15 mouse cellular contexts compared by ENCODE assay signal in the genomic region with DNA sequence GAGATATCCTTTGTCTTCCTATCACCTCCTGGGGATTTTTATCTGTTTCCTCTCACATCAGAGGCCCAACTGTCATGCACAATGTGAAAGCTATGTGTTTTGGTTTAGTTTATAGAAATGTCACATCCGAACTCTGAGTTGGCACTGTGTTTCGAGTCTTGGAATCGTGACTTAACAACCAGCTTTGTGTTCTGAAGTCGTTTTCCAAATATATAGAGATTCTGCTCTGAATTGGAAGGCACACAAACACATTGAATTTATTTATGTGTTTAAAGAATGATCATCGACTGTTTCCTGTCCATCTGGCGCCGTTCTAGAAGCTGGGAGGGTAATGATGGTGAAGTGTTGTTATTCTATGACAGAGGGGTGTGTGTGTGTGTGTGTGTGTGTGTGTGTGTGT.
DNase-seq lines count a peak whose midpoint lies in the region; ATAC-seq and TF ChIP-seq lines count a peak whose summit lies in the region.
"Had no signal": no experiment of that assay in that cellular context is flagged by ENCODE, and none has a peak within 500 bp of the region (broad histone marks: within the 10 kb centered on the region; RNA-seq: fewer than 3 reads in every experiment).

No protein-coding gene starts in this region.

- DNase-seq in kidney, adult 9 months: no peak
- DNase-seq in lung, postnatal 0 days (ENCODE audit: low spot score): peak; percentile 54
- DNase-seq in lung, postnatal 36 days: no peak
- DNase-seq in layer of hippocampus, postnatal 10 days (ENCODE audit: low spot score in 2 of 2): peak; percentile 24 to 41
- DNase-seq in stomach, postnatal 0 days (ENCODE audit: low spot score): no peak
- DNase-seq: cerebellum, adult 9-11 months; gastrocnemius, postnatal 14 days; kidney, adult 11 months had no signal

- no peak for TF ChIP-seq CTCF in lung, postnatal 0 days (IDR thresholded peaks at IDR 0.05)
- TF ChIP-seq CTCF in stomach, postnatal 0 days (IDR thresholded peaks at IDR 0.05; ENCODE audit: low read depth): no peak

- no peaks in the 10 kb centered on the region for H3K9me3 ChIP-seq in kidney, embryonic 16.5 days (ENCODE audit: low read length)
- H3K9me3 ChIP-seq in lung, postnatal 0 days (ENCODE audit: low read length): no peaks in the 10 kb centered on the region
- no peaks in the 10 kb centered on the region for H3K9me3 ChIP-seq in stomach, postnatal 0 days (ENCODE audit: control insufficient read depth, low read length)
- H3K9me3 ChIP-seq: embryonic facial prominence, embryonic 12.5 days; heart, embryonic 15.5 days; limb, embryonic 13.5 days; megakaryocyte, embryonic 14.5 days had no signal

- H3K4me3 ChIP-seq in kidney, embryonic 16.5 days (ENCODE audit: low read length): no peak overlapping the region
- H3K4me3 ChIP-seq in lung, postnatal 0 days (ENCODE audit: low read depth, low read length): no peak overlapping the region
- H3K4me3 ChIP-seq in stomach, postnatal 0 days (ENCODE audit: low read depth, low read length): no peak overlapping the region
- H3K4me3 ChIP-seq: embryonic facial prominence, embryonic 12.5 days; heart, embryonic 15.5 days; limb, embryonic 13.5 days; megakaryocyte, embryonic 14.5 days; myocyte had no signal

- no peak overlapping the region for H3K4me2 ChIP-seq in kidney, embryonic 16.5 days (replicated peaks; ENCODE audit: low read depth, low read length)
- H3K4me2 ChIP-seq in lung, postnatal 0 days (replicated peaks; ENCODE audit: low read depth, low read length): no peak overlapping the region
- no peak overlapping the region for H3K4me2 ChIP-seq in stomach, postnatal 0 days (replicated peaks; ENCODE audit: low read depth)
- H3K4me2 ChIP-seq: embryonic facial prominence, embryonic 12.5 days; heart, embryonic 15.5 days; limb, embryonic 13.5 days had no signal

- H3K36me3 ChIP-seq in kidney, embryonic 16.5 days (ENCODE audit: insufficient read depth, low read length): no peaks in the 10 kb centered on the region
- H3K36me3 ChIP-seq in lung, postnatal 0 days (ENCODE audit: insufficient read depth, low read length): no peaks in the 10 kb centered on the region
- H3K36me3 ChIP-seq in stomach, postnatal 0 days (ENCODE audit: control insufficient read depth, insufficient read depth, low read length): no peaks in the 10 kb centered on the region
- H3K36me3 ChIP-seq: embryonic facial prominence, embryonic 12.5 days; heart, embryonic 15.5 days; limb, embryonic 13.5 days had no signal

- no peak for ATAC-seq in kidney, embryonic 16.5 days (ENCODE audit: low FRiP score, low TSS enrichment)
- ATAC-seq in lung, postnatal 0 days: peak; percentile 62
- no peak for ATAC-seq in stomach, postnatal 0 days (ENCODE audit: low FRiP score, low TSS enrichment)
- ATAC-seq in erythroid progenitor cell, adult 5-6 weeks (replicated peaks; ENCODE audit: low FRiP score, poor library complexity, severe bottlenecking): no peak

- 26% methylated on average over 7 of the region's 7 CpGs for WGBS in kidney, embryonic 16.5 days
- WGBS in lung, postnatal 0 days: 24% methylated on average over 7 of the region's 7 CpGs
- WGBS in stomach, postnatal 0 days: 30% methylated on average over 7 of the region's 7 CpGs

- peak overlapping the region; percentile 27; the same call in 1 of the 2 replicates for H3K27ac ChIP-seq in kidney, embryonic 16.5 days (ENCODE audit: low read length)
- H3K27ac ChIP-seq in lung, postnatal 0 days (ENCODE audit: low read length): 0 out of 2 replicates have a peak overlapping the region, but pooled peaks have one; percentile 4
- H3K27ac ChIP-seq in stomach, postnatal 0 days (replicated peaks): 0 out of 2 replicates have a peak overlapping the region, but pooled peaks have one; percentile 0
- H3K27ac ChIP-seq: embryonic facial prominence, embryonic 12.5 days; heart, embryonic 15.5 days; limb, embryonic 13.5 days had no signal

- H3K9ac ChIP-seq in kidney, embryonic 16.5 days (replicated peaks; ENCODE audit: low read length): no peak overlapping the region
- no peak overlapping the region for H3K9ac ChIP-seq in lung, postnatal 0 days (replicated peaks; ENCODE audit: low read depth)
- no peak overlapping the region for H3K9ac ChIP-seq in stomach, postnatal 0 days (ENCODE audit: low read length)
- H3K9ac ChIP-seq: embryonic facial prominence, embryonic 12.5 days; heart, embryonic 15.5 days; limb, embryonic 13.5 days had no signal

- 0 out of 2 replicates have a peak, but pooled peaks have one; percentile 10 for TF ChIP-seq EP300 in lung, postnatal 0 days (IDR thresholded peaks at IDR 0.05)
- TF ChIP-seq EP300 in stomach, postnatal 0 days (optimal IDR thresholded peaks at IDR 0.05): no peak

- peaks cover 5% of the 10 kb centered on the region; the same call in 1 of the 2 replicates for H3K4me1 ChIP-seq in kidney, embryonic 16.5 days (ENCODE audit: insufficient read depth, low read length)
- H3K4me1 ChIP-seq in lung, postnatal 0 days (ENCODE audit: insufficient read depth, low read depth, low read length): no peaks in the 10 kb centered on the region
- no peaks in the 10 kb centered on the region for H3K4me1 ChIP-seq in stomach, postnatal 0 days (replicated peaks; ENCODE audit: control insufficient read depth, insufficient read depth)
- H3K4me1 ChIP-seq: megakaryocyte, embryonic 14.5 days had no signal

- H3K27me3 ChIP-seq in kidney, embryonic 16.5 days (ENCODE audit: insufficient read depth, low read length): peaks cover 3% of the 10 kb centered on the region; the same call in 1 of the 2 replicates
- no peaks in the 10 kb centered on the region for H3K27me3 ChIP-seq in lung, postnatal 0 days (replicated peaks; ENCODE audit: insufficient read depth, low read length)
- no peaks in the 10 kb centered on the region for H3K27me3 ChIP-seq in stomach, postnatal 0 days (ENCODE audit: control insufficient read depth, insufficient read depth, low read length)
- H3K27me3 ChIP-seq: embryonic facial prominence, embryonic 12.5 days; heart, embryonic 15.5 days; limb, embryonic 13.5 days; megakaryocyte, embryonic 14.5 days had no signal

Comparison
In these comparisons a context has a peak if more than half of its experiments do, and no peak if none do; other contexts are left out.
1. DNase-seq: peak in lung, postnatal 0 days (single experiment) and layer of hippocampus, postnatal 10 days (2 of 2); none in kidney, adult 9 months (single experiment), lung, postnatal 36 days (single experiment) and stomach, postnatal 0 days (single experiment).
2. Peak in every context shown above with its lines, with median percentiles within 50 percentile points of each other: H3K27ac ChIP-seq.